Mouse (Mus musculus) urinary bladder, postnatal 4 days (tissue): ENCODE results near the gene Nedd9.
"Not testable (repeated sequence)": the region's sequence is repeated elsewhere in the genome, so short reads cannot be mapped to it uniquely, and the experiment has no call there.

Experiments
- DNase-seq, 2 experiments: peaks; one replicate each; pipeline ENCODE4 v3.0.0; 2021 to 2022; ENCODE audit warnings: low spot score in 2 of 2

Gene Nedd9

GRCm38 (mm10) chr13:41300037-41300436 is 187.1 kb downstream of the Nedd9 start:
- DNase-seq, result no peak

GRCm38 (mm10) chr13:41298996-41299395 is 188.2 kb downstream of the Nedd9 start:
- no peak for DNase-seq

- DNase-seq, result no peak
Measured at GRCm38 (mm10) chr13:41298533-41298932, 188.6 kb downstream of the Nedd9 start.

- no peak for DNase-seq
Measured at GRCm38 (mm10) chr13:41296396-41296795, 190.8 kb downstream of the Nedd9 start.

- DNase-seq, result no peak
Measured at GRCm38 (mm10) chr13:41295886-41296285, 191.3 kb downstream of the Nedd9 start.

- DNase-seq, result no peak
Measured at GRCm38 (mm10) chr13:41293595-41293994, 193.6 kb downstream of the Nedd9 start.

- no peak for DNase-seq
Measured at GRCm38 (mm10) chr13:41291466-41291974, 195.6 kb downstream of the Nedd9 start.

GRCm38 (mm10) chr13:41286285-41286684 is 200.9 kb downstream of the Nedd9 start:
- no peak for DNase-seq

GRCm38 (mm10) chr13:41285448-41285847 is 201.7 kb downstream of the Nedd9 start:
- no peak for DNase-seq

- peak; percentile 35 to 65 for DNase-seq
Measured at GRCm38 (mm10) chr13:41283256-41283655, 203.9 kb downstream of the Nedd9 start.

GRCm38 (mm10) chr13:41280696-41281095 is 206.5 kb downstream of the Nedd9 start:
- no peak for DNase-seq

GRCm38 (mm10) chr13:41273927-41274650 is 213.1 kb downstream of the Nedd9 start, which contains the start of gene Gm17364:
Gene Gm17364 (minus strand): TSS chr13:41273977.
- no peak for DNase-seq

GRCm38 (mm10) chr13:41267827-41268408 is 219.2 kb downstream of the Nedd9 start:
- no peak for DNase-seq

- no peak for DNase-seq
Measured at GRCm38 (mm10) chr13:41263304-41264006, 223.7 kb downstream of the Nedd9 start.

- not testable (repeated sequence) for DNase-seq
Measured at GRCm38 (mm10) chr13:41261617-41262016, 225.5 kb downstream of the Nedd9 start.
